Mouse (Mus musculus) megakaryocyte progenitor cell, adult 5-6 weeks (primary cell): ENCODE results near the gene B4galt7. TPM values are rescaled to one million over a fixed set of nuclear protein-coding genes. Genes with fewer than 3 reads are reported as not detected.
A peak's percentile ranks its signal among the peaks of the same experiment; 100 is the strongest.
"Not testable (repeated sequence)": the region's sequence is repeated elsewhere in the genome, so short reads cannot be mapped to it uniquely, and the experiment has no call there.

ENCODE experiments used
- ATAC-seq: replicated peaks from 2 replicates; pipeline ENCODE4 v1.8.0; 2016; ENCODE audit warnings: mild to moderate bottlenecking, moderate TSS enrichment, inconsistent platforms; ENCODE audit not compliant: poor library complexity
- total RNA-seq, 2 experiments: library from RNA; stranded (forward) in 1 of 2; stranded (reverse) in 1 of 2; fragments of 157-497, 149-512 nt in 1 of 2; fragments of 200-1000 nt in 1 of 2; gene quantifications; 2 replicates each; pipeline versions ENCODE4 v1.2.3 to v1.2.4; 2015 to 2017

Gene B4galt7
- 10.6 and 13.0 TPM in 2 replicates for total RNA-seq (2015)
- total RNA-seq (2017): 12.8 and 16.7 TPM in 2 replicates

GRCm38 (mm10) chr13:55599566-55600540, at the start of gene B4galt7:
B4galt7 (plus strand) TSS chr13:55599896.
- peak; percentile 74 for ATAC-seq

DNA sequence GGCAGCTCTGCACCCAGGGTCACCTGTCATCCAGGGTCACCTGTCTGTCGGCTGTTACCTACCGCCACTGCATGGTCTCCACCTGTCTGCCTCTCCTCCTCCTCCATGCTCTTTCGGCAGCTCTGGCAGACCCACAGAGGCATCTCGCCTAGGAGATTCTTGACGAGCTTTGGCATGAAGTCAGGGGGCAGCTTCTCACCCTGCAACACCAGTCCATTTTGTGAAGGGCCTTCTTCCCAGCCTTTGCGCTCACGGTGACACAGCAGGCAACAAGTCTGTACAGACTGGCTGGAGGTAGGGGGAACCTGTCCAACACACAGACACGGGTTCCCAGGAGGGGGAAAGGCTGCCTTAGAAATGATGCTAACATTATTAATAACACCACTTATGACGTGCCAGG, 43.8 kb upstream of the B4galt7 start:
- ATAC-seq: no peak

DNA sequence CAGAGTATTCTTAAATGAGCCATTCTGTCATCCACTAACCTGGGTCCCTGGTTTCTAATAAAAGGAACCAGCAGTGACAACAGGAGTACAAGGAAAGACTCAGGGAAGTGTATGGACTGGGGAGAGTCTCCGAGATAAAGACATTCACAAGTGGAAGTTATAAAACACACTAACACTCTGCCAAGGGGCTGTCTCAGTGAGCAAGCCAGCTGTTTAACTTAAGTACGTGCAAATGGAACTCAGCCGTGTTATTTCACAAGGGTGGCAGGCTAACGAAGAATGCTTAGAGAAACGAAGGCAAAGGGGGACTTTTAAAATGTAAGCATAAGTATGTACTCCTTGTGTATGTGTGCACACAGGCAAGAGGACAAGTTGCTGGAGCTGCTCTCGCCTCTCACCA, 42.2 kb upstream of the B4galt7 start:
- no peak for ATAC-seq

DNA sequence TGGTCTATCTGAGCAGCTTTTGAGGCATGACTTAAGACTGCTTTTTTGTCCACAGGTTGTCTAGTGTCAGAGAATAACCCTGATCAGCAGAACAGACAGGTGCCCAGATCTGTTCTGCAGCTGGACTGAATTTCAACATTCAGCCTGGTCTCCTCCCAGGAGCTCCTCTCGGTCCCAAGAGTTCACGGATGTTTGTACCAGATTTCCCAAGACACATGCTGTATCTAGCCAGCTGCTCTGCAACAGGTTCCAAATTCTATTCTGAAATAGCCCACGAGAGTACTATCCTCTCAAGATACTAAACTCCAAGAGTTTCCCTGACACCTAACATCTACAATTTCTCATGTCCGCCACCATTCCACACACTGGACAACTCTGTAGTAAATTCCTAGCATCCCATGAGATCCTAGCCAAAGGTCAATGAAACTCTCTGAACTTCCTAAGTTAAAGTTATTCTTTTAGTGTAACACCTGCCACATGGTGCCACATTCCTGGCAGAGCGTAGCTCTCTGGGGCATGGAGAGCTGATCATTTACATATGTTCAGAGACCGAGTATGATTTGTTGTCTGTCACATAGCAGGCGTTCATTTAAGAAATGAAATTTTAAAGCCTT, 36.3 kb upstream of the B4galt7 start:
- no peak for ATAC-seq

DNA sequence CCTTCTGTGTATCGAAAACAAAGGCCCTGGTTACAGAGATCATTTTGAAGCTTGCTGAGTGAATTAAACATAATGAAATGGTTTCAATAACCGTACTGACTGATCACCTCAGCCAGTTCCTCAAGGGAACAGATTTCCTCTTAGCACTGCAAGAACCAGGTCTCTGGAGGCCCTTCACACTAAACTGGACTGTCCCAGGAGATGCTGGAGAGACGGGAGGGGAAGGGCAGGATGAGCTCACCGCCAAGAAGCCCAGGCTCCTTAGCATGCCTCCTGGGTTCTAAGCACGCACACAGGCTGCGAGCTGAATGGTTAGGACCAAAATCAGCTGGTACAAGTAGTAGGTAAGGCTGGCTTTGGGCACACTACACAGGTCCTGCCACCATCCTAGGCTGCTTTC, 32.7 kb upstream of the B4galt7 start:
- ATAC-seq: no peak

DNA sequence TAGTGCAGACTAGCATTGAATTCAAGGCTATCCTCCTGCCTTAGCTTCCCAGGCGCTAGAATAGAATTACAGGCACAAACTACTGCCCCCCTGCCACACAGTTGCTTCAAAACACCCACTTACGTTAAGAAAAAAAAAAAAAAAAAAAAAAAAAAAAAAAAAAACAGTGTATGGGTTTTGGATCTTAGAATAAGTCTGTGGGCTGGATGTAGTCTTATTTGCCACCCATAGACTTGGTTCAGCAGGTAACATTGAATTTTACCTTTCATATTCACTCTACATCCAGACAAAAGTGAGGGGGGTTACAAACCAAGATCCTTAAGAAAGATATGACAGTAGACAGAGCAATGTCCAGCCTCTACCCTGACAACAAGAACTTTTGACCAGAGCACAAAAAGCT, 31.7 kb upstream of the B4galt7 start:
- no peak for ATAC-seq

- ATAC-seq: not testable (repeated sequence)
Measured at GRCm38 (mm10) chr13:55568524-55568923, 31.2 kb upstream of the B4galt7 start.

GRCm38 (mm10) chr13:55569726-55570285, 29.9 kb upstream of the B4galt7 start:
- ATAC-seq: peak; percentile 21; the same call in 1 of the 2 replicates

DNA sequence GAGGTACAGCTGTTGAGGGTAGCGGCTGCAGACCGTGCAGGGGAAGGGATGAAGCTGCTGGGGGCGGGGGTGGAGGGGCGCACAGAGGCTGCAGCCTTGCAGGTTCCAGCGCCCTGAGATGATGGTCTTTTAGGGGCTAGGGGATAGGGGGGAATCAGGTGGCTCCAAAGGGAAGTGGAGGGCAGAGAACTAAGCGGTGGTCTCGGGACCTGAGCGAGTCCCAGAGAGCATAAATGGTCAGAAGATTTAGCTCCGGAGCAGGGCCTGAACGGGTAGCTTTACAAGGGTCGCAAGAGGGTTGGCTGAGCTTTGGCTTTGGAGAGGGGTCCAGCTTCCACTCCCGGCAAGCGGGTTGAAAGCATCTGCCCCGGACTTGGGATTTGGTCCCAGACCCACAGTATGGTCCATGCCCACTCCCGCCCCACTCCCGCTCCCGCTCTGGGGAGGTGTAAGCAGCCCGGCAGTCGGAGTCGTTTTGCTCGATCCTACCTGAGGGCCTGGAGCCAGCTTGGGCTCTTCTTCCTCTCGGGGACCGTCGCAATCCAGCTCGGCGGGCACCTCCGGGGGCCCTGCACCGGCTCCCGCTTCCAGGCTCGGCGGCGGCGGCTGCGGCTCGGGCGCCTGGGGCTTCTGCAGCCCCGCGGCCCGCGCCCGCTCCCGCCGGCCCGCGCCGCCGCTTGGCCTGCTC, 29.3 kb upstream of the B4galt7 start:
- ATAC-seq: no peak; the same call in 1 of the 2 replicates

DNA sequence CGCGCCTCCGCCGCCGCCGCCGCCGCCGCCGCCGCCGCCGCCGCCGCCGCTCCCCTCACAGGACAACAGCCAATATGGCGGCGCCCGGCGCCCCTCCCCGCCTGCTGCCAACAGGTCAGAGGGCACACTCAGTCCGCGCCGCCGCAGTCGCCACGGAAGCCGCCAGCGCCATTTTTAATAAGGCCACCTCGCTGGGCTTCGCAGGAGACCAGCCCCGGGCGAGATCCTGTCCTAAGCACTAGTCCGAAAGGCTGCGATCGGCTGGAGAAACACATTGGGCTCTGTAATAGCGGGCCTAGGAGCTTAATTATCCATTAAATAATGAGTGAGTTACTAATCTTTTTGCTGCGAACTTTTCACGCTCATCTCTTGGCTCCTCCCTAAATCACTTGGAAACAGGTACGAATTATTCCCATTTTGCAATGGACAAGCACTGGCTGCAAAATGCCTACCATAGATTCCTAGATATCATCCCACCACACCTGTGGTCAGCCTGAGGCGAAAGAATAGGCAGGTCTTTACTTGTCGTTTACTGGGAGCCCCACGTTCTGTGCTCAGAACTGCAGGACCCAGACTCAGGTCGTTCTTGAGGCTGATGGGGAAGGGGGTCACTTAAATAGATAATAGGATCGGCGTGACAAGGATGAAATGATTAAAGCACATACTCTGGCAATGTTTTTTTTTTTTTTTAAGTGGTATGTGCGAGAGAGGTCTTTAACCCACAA, 28.5 kb upstream of the B4galt7 start, which contains the start of gene Fam193b:
TSS of gene Fam193b (minus strand) at position 94 of the 725 bp plus-strand sequence.
- ATAC-seq: peak; percentile 95

GRCm38 (mm10) chr13:55571977-55572376, 27.7 kb upstream of the B4galt7 start:
- ATAC-seq: no peak

DNA sequence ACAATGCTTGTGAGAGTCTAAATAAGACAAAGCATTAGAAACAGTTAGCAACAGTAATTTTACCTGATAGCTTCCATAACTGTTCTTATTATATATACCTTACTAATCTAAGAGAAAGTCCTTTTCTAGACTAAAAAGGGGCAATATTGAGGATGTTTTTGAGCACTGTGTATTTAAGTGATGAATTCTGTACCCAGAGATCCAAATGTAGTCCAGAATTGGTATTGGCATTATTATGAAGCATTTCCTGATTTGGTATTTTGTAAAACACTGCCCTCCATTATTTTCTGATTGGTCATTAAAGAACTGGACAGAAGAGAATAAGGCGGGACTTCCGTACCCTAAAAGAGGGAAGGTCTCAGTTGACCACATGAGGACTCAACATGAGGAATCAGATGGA, 26.3 kb upstream of the B4galt7 start, which contains the start of gene Tmed9:
TSS of gene Tmed9 (plus strand) at position 301 of the 400 bp plus-strand sequence.
- ATAC-seq: no peak

DNA sequence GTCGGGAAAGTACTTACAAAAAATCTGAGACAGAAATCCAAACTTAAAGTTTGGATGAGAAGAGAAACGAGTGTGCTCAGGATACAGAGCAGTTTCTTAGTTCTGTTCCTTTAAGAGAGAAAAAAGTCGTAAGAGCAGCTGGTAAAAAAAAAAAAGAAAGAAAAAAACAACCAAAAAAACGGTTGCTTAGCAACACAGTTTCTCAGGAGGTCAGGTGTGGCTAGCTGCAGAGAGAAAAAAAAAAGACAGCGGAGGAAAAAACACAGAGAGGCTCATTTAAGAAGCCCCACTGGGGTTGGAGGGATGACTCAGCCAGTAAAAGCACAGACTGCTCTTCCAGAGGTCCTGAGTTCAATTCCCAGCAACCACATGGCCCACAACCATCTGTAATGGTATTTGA, 25.4 kb upstream of the B4galt7 start:
- no peak for ATAC-seq

DNA sequence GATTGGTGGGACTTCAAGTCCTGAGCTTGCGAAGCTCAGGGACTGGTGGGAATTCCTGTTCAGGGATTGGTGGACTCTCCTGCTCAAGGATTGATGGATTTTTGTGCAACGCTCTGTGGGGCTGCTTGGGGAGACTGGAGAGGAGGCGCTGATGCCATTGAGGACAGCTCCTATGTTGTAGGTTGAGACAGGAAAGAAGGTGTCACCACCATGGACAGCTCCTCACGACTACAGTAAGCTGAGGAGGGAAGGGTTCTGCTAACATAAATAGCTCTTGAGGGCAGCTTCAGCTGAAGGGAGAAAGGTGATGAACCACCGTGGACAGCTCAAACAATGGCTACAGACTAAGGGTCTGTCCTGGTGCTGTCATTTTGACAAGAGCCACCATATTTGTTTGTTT, 23.8 kb upstream of the B4galt7 start:
- peak; percentile 57; the same call in 1 of the 2 replicates for ATAC-seq

DNA sequence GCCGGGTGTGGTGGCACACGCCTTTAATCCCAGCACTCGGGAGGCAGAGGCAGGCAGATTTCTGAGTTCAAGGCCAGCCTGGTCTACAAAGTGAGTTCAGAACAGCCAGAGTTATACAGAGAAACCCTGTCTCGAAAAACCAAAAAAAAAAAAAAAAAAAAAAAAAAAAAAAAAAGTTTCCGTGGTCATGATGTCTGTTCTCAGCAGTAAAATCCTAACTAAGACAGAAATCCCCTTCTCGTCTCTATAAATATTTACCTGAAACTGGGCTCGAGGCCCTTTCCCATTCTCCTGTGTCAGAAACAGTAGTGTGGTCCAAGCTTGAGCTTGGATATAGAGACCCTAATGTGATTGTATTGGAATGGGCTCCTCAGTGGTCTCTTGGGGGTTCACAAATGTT, 22.8 kb upstream of the B4galt7 start:
- not testable (repeated sequence) for ATAC-seq

- no peak for ATAC-seq
Measured at GRCm38 (mm10) chr13:55578086-55578485, 21.6 kb upstream of the B4galt7 start.

- ATAC-seq: no peak
Measured at GRCm38 (mm10) chr13:55591961-55592490, 7.7 kb upstream of the B4galt7 start.

GRCm38 (mm10) chr13:55592512-55593253, 7.0 kb upstream of the B4galt7 start:
- ATAC-seq: peak; percentile 100

DNA sequence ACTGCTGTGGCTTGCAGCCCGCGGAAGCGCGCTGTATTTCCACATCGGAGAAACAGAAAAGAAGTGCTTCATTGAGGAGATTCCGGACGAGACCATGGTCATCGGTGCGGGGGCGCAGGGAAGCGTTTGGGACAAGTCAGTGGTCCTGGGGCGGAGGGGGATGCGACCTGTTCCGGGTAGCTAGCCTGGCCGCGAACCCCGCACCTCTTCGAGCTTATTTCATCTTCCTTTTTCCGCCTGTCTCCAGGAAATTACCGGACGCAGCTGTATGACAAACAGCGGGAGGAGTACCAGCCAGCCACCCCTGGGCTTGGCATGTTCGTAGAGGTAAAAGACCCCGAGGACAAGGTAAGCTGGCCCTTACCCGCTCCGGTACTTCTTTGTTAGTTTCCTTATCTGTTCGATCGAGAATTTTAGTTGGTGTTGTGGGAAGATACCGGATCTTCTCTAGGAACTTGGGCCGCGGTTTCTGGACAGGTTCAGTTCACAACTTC, 6.4 kb upstream of the B4galt7 start:
- no peak; the same call in none of the 2 replicates for ATAC-seq
